Mouse (Mus musculus): ENCODE measurements around the gene Pla2g16. TPM values are rescaled to one million over a fixed set of nuclear protein-coding genes. Genes with fewer than 3 reads are reported as not detected.

The Pla2g16 gene
- polyA plus RNA-seq, 1 experiment from 2014 or later: 8.6 TPM

- ATAC-seq (replicated peaks; ENCODE audit: insufficient number of reproducible peaks, low FRiP score, low TSS enrichment, low read depth) (no peak), DNase-seq (ENCODE audit: low spot score) (peak; percentile 79)
- Histone ChIP-seq H3K9ac (replicated peaks; ENCODE audit: low read length) (no peak overlapping the region), H3K36me3 (replicated peaks; ENCODE audit: control insufficient read depth, insufficient read depth, low read depth, low read length) (no peaks in the 10 kb centered on the region), H3K4me2 (ENCODE audit: low read depth, low read length) (no peak overlapping the region), H3K9me3 (replicated peaks; ENCODE audit: control insufficient read depth, low read length) (no peaks in the 10 kb centered on the region), H3K4me3 (ENCODE audit: low read depth, low read length) (no peak overlapping the region), H3K27ac (replicated peaks; ENCODE audit: low read depth, low read length) (no peak overlapping the region), H3K4me1 (ENCODE audit: control insufficient read depth, insufficient read depth, low read length) (no peaks in the 10 kb centered on the region), H3K27me3 (ENCODE audit: control insufficient read depth, insufficient read depth, low read length) (no peaks in the 10 kb centered on the region)
- 57% methylated on average over 7 of the region's 7 CpGs for WGBS
These were observed 28.4 kb upstream of the Pla2g16 start for GRCm38 (mm10) chr19:7528639-7529428.

DNA sequence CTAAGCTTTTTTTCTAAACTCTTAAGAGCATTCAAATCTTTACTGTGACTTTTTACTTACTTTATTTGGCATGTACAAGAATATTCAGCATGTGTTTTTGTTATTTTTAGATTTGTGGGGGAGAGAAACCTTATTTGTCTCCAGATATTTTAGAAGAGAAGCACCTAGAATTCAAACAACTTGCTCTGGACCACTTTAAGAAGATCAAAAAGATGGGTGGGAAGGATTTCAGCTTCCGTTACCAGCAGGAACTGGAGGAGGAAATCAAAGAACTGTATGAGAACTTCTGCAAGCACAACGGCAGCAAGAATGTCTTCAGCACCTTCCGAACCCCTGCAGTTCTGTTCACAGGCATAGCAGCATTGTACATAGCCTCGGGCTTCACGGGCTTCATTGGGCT, 25.4 kb upstream of the Pla2g16 start:
- DNase-seq (ENCODE audit: low spot score) (no peak), ATAC-seq (replicated peaks; ENCODE audit: insufficient number of reproducible peaks, low FRiP score, low TSS enrichment, low read depth) (no peak)
- Histone ChIP-seq H3K9ac (replicated peaks; ENCODE audit: low read length) (no peak overlapping the region), H3K4me3 (ENCODE audit: low read depth, low read length) (no peak overlapping the region), H3K36me3 (replicated peaks; ENCODE audit: control insufficient read depth, insufficient read depth, low read depth, low read length) (no peaks in the 10 kb centered on the region; the same call in 1 of the 2 replicates), H3K27me3 (ENCODE audit: control insufficient read depth, insufficient read depth, low read length) (no peaks in the 10 kb centered on the region), H3K4me1 (ENCODE audit: control insufficient read depth, insufficient read depth, low read length) (no peaks in the 10 kb centered on the region), H3K4me2 (ENCODE audit: low read depth, low read length) (no peak overlapping the region), H3K27ac (replicated peaks; ENCODE audit: low read depth, low read length) (no peak overlapping the region), H3K9me3 (replicated peaks; ENCODE audit: control insufficient read depth, low read length) (no peaks in the 10 kb centered on the region)
- WGBS: 86% methylated on average over 5 of the region's 5 CpGs

DNA sequence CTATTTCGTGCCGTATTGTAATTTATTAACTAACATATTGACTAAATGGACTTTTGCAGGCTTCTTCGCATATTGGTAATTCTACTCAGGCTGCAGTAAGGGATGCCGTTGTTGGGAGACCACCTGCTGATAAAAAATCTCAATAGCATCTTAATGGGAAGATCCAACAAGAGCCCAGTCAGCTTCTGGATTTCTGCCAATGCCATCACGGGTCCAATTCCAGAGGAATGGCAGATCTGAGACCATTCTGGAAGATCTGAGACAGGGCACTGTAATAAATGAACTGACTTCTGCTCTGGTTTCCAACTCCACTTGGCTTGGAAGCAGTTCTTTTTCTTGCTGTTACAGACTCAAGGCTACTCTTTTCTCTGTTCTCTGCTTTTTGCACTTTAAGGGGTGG, 23.4 kb upstream of the Pla2g16 start:
- no peaks in the 10 kb centered on the region for H3K9me3 ChIP-seq (replicated peaks; ENCODE audit: control insufficient read depth, low read length)
- H3K4me2 ChIP-seq (ENCODE audit: low read depth, low read length): no peak overlapping the region
- H3K27ac ChIP-seq (replicated peaks; ENCODE audit: low read depth, low read length): no peak overlapping the region
- WGBS: 88% methylated on average over 5 of the region's 5 CpGs
- H3K36me3 ChIP-seq (replicated peaks; ENCODE audit: control insufficient read depth, insufficient read depth, low read depth, low read length): no peaks in the 10 kb centered on the region; the same call in 1 of the 2 replicates
- H3K4me1 ChIP-seq (ENCODE audit: control insufficient read depth, insufficient read depth, low read length): no peaks in the 10 kb centered on the region
- ATAC-seq (replicated peaks; ENCODE audit: insufficient number of reproducible peaks, low FRiP score, low TSS enrichment, low read depth) (no peak), DNase-seq (ENCODE audit: low spot score) (no peak)
- no peak overlapping the region for H3K4me3 ChIP-seq (ENCODE audit: low read depth, low read length)
- no peaks in the 10 kb centered on the region for H3K27me3 ChIP-seq (ENCODE audit: control insufficient read depth, insufficient read depth, low read length)
- no peak overlapping the region for H3K9ac ChIP-seq (replicated peaks; ENCODE audit: low read length)

DNA sequence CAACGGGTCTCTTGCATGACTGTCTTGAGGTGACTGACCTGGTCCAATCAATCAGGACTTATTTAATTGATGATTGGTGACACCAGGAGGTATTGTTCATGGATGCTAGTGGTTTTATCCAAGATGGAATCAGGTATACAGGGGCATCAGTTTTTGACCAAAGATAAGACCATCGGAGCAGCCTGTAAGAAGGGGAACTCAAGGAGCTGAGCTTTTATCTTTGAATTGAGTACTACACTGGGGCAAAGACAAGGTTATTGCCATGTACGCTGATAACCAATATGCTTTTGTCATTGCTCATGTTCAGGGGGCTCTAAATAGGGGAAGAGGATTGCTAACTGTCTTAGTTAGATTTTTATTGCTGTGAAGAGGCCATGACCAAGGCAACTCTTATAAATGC, 8.3 kb upstream of the Pla2g16 start:
- H3K9ac ChIP-seq (replicated peaks; ENCODE audit: low read length): no peak overlapping the region
- DNase-seq (ENCODE audit: low spot score) (no peak), ATAC-seq (replicated peaks; ENCODE audit: insufficient number of reproducible peaks, low FRiP score, low TSS enrichment, low read depth) (no peak)
- no peaks in the 10 kb centered on the region for H3K4me1 ChIP-seq (ENCODE audit: control insufficient read depth, insufficient read depth, low read length)
- H3K9me3 ChIP-seq (replicated peaks; ENCODE audit: control insufficient read depth, low read length): no peaks in the 10 kb centered on the region
- H3K36me3 ChIP-seq (replicated peaks; ENCODE audit: control insufficient read depth, insufficient read depth, low read depth, low read length): no peaks in the 10 kb centered on the region
- no peak overlapping the region for H3K4me2 ChIP-seq (ENCODE audit: low read depth, low read length)
- no peak overlapping the region for H3K4me3 ChIP-seq (ENCODE audit: low read depth, low read length)
- WGBS: 89% methylated on average over 3 of the region's 3 CpGs
- no peak overlapping the region for H3K27ac ChIP-seq (replicated peaks; ENCODE audit: low read depth, low read length)
- H3K27me3 ChIP-seq (ENCODE audit: control insufficient read depth, insufficient read depth, low read length): no peaks in the 10 kb centered on the region

DNA sequence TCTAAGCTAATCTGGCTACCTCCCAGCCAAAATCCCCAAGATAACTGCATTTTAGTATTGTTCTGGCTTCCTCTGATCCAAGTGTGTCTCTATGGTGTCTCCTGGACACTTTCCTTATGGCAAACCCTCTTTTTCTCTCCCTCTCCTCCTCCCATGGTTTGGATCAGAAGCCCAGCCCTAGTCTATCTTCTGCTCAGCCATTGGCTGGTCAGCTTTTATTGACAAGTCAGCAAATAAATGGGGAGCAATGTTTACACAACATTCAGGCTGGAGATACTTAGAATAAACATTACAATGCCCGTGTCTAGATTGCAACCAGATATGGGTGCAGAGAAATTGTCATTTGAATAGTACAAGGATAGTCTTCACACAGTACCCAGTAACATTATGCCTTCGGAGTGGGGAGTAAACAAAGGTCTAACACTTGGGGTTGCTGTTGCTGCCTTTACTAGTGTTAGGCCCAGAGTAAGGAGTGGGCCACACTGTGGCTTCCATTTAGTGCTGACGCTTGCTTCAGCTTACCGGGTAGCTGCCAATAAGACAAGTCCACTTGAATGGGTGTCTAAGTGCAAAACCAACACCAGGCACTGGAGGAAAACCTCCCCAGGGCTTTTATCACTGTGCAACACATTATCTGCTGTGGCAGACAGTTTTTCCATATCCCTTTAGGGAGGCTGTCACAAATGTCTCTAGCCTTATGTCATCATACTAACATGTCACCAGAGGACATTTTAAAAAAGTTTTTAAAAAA, 5.5 kb upstream of the Pla2g16 start:
- Histone ChIP-seq H3K9me3 (replicated peaks; ENCODE audit: control insufficient read depth, low read length) (no peaks in the 10 kb centered on the region), H3K4me1 (ENCODE audit: control insufficient read depth, insufficient read depth, low read length) (no peaks in the 10 kb centered on the region), H3K27ac (replicated peaks; ENCODE audit: low read depth, low read length) (no peak overlapping the region), H3K4me2 (ENCODE audit: low read depth, low read length) (no peak overlapping the region), H3K27me3 (ENCODE audit: control insufficient read depth, insufficient read depth, low read length) (no peaks in the 10 kb centered on the region), H3K9ac (replicated peaks; ENCODE audit: low read length) (no peak overlapping the region), H3K36me3 (replicated peaks; ENCODE audit: control insufficient read depth, insufficient read depth, low read depth, low read length) (no peaks in the 10 kb centered on the region), H3K4me3 (ENCODE audit: low read depth, low read length) (no peak overlapping the region)
- no peak for ATAC-seq (replicated peaks; ENCODE audit: insufficient number of reproducible peaks, low FRiP score, low TSS enrichment, low read depth)
- WGBS: 60% methylated on average over 4 of the region's 4 CpGs
- DNase-seq (ENCODE audit: low spot score): no peak

DNA sequence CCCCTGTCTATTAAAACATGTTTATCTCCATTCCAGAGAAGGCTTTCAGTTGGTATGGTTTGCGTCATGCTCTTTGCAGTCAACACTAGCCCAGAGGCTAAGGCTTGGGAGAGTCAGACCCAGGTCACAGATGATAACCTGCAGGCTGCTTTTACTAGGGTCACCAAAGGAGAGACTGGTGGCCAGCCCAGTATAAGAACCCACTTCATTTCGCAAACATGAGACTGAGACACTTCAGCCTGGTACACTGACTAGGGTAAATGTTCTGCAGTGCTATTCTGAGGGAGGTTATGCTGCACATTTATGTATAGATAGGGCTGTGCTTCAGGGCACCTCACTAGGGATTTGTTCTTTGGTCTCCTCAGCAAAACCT, 5.0 kb upstream of the Pla2g16 start:
- 69% methylated on average over 2 of the region's 2 CpGs for WGBS
- no peaks in the 10 kb centered on the region for H3K4me1 ChIP-seq (ENCODE audit: control insufficient read depth, insufficient read depth, low read length)
- no peak overlapping the region for H3K4me2 ChIP-seq (ENCODE audit: low read depth, low read length)
- H3K9me3 ChIP-seq (replicated peaks; ENCODE audit: control insufficient read depth, low read length): no peaks in the 10 kb centered on the region
- ATAC-seq (replicated peaks; ENCODE audit: insufficient number of reproducible peaks, low FRiP score, low TSS enrichment, low read depth) (no peak), DNase-seq (ENCODE audit: low spot score) (no peak)
- H3K9ac ChIP-seq (replicated peaks; ENCODE audit: low read length): no peak overlapping the region
- no peaks in the 10 kb centered on the region for H3K36me3 ChIP-seq (replicated peaks; ENCODE audit: control insufficient read depth, insufficient read depth, low read depth, low read length)
- no peak overlapping the region for H3K27ac ChIP-seq (replicated peaks; ENCODE audit: low read depth, low read length)
- no peak overlapping the region for H3K4me3 ChIP-seq (ENCODE audit: low read depth, low read length)
- H3K27me3 ChIP-seq (ENCODE audit: control insufficient read depth, insufficient read depth, low read length): no peaks in the 10 kb centered on the region

- no peak overlapping the region for H3K9ac ChIP-seq (replicated peaks; ENCODE audit: low read length)
- H3K4me2 ChIP-seq (ENCODE audit: low read depth, low read length): no peak overlapping the region
- no peaks in the 10 kb centered on the region for H3K27me3 ChIP-seq (ENCODE audit: control insufficient read depth, insufficient read depth, low read length)
- H3K27ac ChIP-seq (replicated peaks; ENCODE audit: low read depth, low read length): no peak overlapping the region
- H3K4me3 ChIP-seq (ENCODE audit: low read depth, low read length): no peak overlapping the region
- no peaks in the 10 kb centered on the region for H3K36me3 ChIP-seq (replicated peaks; ENCODE audit: control insufficient read depth, insufficient read depth, low read depth, low read length)
- no peaks in the 10 kb centered on the region for H3K4me1 ChIP-seq (ENCODE audit: control insufficient read depth, insufficient read depth, low read length)
- no peaks in the 10 kb centered on the region for H3K9me3 ChIP-seq (replicated peaks; ENCODE audit: control insufficient read depth, low read length)
- no peak for DNase-seq (ENCODE audit: low spot score)
- ATAC-seq (replicated peaks; ENCODE audit: insufficient number of reproducible peaks, low FRiP score, low TSS enrichment, low read depth): no peak
These were observed 3.8 kb upstream of the Pla2g16 start for GRCm38 (mm10) chr19:7553441-7553840.

GRCm38 (mm10) chr19:7554881-7555280, 2.4 kb upstream of the Pla2g16 start:
- ATAC-seq (replicated peaks; ENCODE audit: insufficient number of reproducible peaks, low FRiP score, low TSS enrichment, low read depth) (no peak), DNase-seq (ENCODE audit: low spot score) (no peak)
- Histone ChIP-seq H3K9me3 (replicated peaks; ENCODE audit: control insufficient read depth, low read length) (no peaks in the 10 kb centered on the region), H3K4me2 (ENCODE audit: low read depth, low read length) (no peak overlapping the region), H3K36me3 (replicated peaks; ENCODE audit: control insufficient read depth, insufficient read depth, low read depth, low read length) (no peaks in the 10 kb centered on the region), H3K27me3 (ENCODE audit: control insufficient read depth, insufficient read depth, low read length) (no peaks in the 10 kb centered on the region), H3K4me1 (ENCODE audit: control insufficient read depth, insufficient read depth, low read length) (no peaks in the 10 kb centered on the region), H3K27ac (replicated peaks; ENCODE audit: low read depth, low read length) (no peak overlapping the region), H3K9ac (replicated peaks; ENCODE audit: low read length) (no peak overlapping the region), H3K4me3 (ENCODE audit: low read depth, low read length) (no peak overlapping the region)
- WGBS: 81% methylated on average over 4 of the region's 4 CpGs

All from embryonic facial prominence, embryonic 11.5 days (tissue).